Mouse (Mus musculus) stomach, embryonic 14.5 days (tissue): ENCODE data around the gene Krtap4-9. TPM values are rescaled to one million over a fixed set of nuclear protein-coding genes. Genes with fewer than 3 reads are reported as not detected.
"Not testable (repeated sequence)": the region's sequence is repeated elsewhere in the genome, so short reads cannot be mapped to it uniquely, and the experiment has no call there.

Source experiments
- ATAC-seq: fragments of 200-750 bp; cut with Nextera tagmentation; 2 replicates; pipeline ENCODE4 v1.8.0; 2017; ENCODE audit warnings: low read depth, moderate TSS enrichment; ENCODE audit not compliant: insufficient number of reproducible peaks, insufficient read depth, low FRiP score
- H3K27ac ChIP-seq: fragments of 300-500 bp; sonication (generic); 2 replicates; pipeline ENCODE4 v1.5.1; 2014; ENCODE audit warnings: mild to moderate bottlenecking, low read length, moderate library complexity, mixed read lengths
- H3K27me3 ChIP-seq: fragments of 300-500 bp; sonication (generic); 2 replicates; pipeline ENCODE4 v1.6.1; 2014; ENCODE audit warnings: low read length, control low read depth, mixed read lengths; ENCODE audit not compliant: control insufficient read depth, insufficient read depth
- H3K36me3 ChIP-seq: fragments of 300-500 bp; sonication (generic); 2 replicates; pipeline ENCODE4 v1.6.1; 2014; ENCODE audit warnings: mild to moderate bottlenecking, control low read depth, low read length, moderate library complexity, mixed read lengths; ENCODE audit not compliant: control insufficient read depth, insufficient read depth
- H3K4me1 ChIP-seq: fragments of 300-500 bp; sonication (generic); 2 replicates; pipeline ENCODE4 v1.6.1; 2014; ENCODE audit warnings: low read length, control low read depth, mixed read lengths; ENCODE audit not compliant: control insufficient read depth, insufficient read depth
- H3K4me2 ChIP-seq: fragments of 300-500 bp; sonication (generic); replicated peaks from 2 replicates; pipeline ENCODE4 v1.6.1; 2014; ENCODE audit warnings: low read depth, low read length, control low read depth
- H3K4me3 ChIP-seq: fragments of 300-500 bp; sonication (generic); 2 replicates; pipeline ENCODE4 v1.5.1; 2014; ENCODE audit warnings: low read depth, low read length, control low read depth
- H3K9ac ChIP-seq: fragments of 300-500 bp; sonication (generic); replicated peaks from 2 replicates; pipeline ENCODE4 v1.6.1; 2014; ENCODE audit warnings: low read depth, mild to moderate bottlenecking, control low read depth, low read length, moderate library complexity, mixed read lengths
- H3K9me3 ChIP-seq: fragments of 300-500 bp; sonication (generic); 2 replicates; pipeline ENCODE4 v1.6.1; 2016; ENCODE audit warnings: low read depth, low read length, control low read depth; ENCODE audit not compliant: control insufficient read depth
- WGBS: fragments of 180-500 bp; shearing (Covaris S2); extraction: QIAGEN DNeasy Blood & Tissue Kit; methylation state at CpG from one replicate; pipeline ENCODE4 v1.1.7; 2014; 5-methylcytosine and 5-hydroxymethylcytosine counted together
- polyA plus RNA-seq: library from polyadenylated mRNA; unstranded; fragments of >200 nt; fragmentation: Nextera tagmentation; extraction: Ambion mirVana; gene quantifications from 2 replicates; pipeline ENCODE4 v1.2.1, GENCODE M21; 2014

Krtap4-9 gene
- polyA plus RNA-seq, 1 experiment from 2014 or later: not detected

- not testable (repeated sequence) for H3K9ac ChIP-seq, ATAC-seq, H3K9me3 ChIP-seq, H3K27ac ChIP-seq, H3K36me3 ChIP-seq, H3K4me3 ChIP-seq, H3K4me2 ChIP-seq, H3K27me3 ChIP-seq, H3K4me1 ChIP-seq
- WGBS: no CpG with 5 or more reads among the region's 1 CpGs
Measured at GRCm38 (mm10) chr11:99804346-99804745, 19.3 kb downstream of the Krtap4-9 start, which contains the start of gene Gm11554. Gene Gm11554 (minus strand): TSS chr11:99804446.

GRCm38 (mm10) chr11:99809792-99810191 lies 24.8 kb downstream of the Krtap4-9 start, which contains the start of gene Krtap4-13:
Gene Krtap4-13 (minus strand): TSS chr11:99809892.
- H3K4me3 ChIP-seq, H3K27ac ChIP-seq, H3K4me2 ChIP-seq, H3K9me3 ChIP-seq, H3K36me3 ChIP-seq, H3K27me3 ChIP-seq, H3K4me1 ChIP-seq, H3K9ac ChIP-seq, ATAC-seq: not testable (repeated sequence)

- WGBS: 81% methylated on average over 2 of the region's 2 CpGs
- ATAC-seq: not testable (repeated sequence)
Measured at GRCm38 (mm10) chr11:99815566-99815965, 30.6 kb downstream of the Krtap4-9 start, which contains the start of gene Gm11564. Gene Gm11564 (minus strand): TSS chr11:99815666.

More at GRCm38 (mm10) chr11:99815566-99815965, 30.6 kb downstream of the Krtap4-9 start, which contains the start of gene Gm11564:
- H3K27ac ChIP-seq, H3K4me2 ChIP-seq, H3K4me3 ChIP-seq, H3K9me3 ChIP-seq, H3K9ac ChIP-seq, H3K27me3 ChIP-seq, H3K4me1 ChIP-seq, H3K36me3 ChIP-seq: not testable (repeated sequence)

Other genes with a start within 250 kb of the Krtap4-9 start
- not detected in 2 replicates for gene Krt40, start 242.0 kb upstream of the Krtap4-9 start, polyA plus RNA-seq
- not detected in 2 replicates for gene Krtap3-3, start 234.3 kb upstream of the Krtap4-9 start, polyA plus RNA-seq
- not detected in 2 replicates for gene Krtap3-2, start 228.3 kb upstream of the Krtap4-9 start, polyA plus RNA-seq
- not detected in 2 replicates for gene Gm11939, start 225.7 kb upstream of the Krtap4-9 start, polyA plus RNA-seq
- not detected in 2 replicates for gene Krtap3-1, start 218.6 kb upstream of the Krtap4-9 start, polyA plus RNA-seq
- not detected in 2 replicates for gene Krtap1-5, start 204.2 kb upstream of the Krtap4-9 start, polyA plus RNA-seq
- not detected in 2 replicates for gene Krtap1-4, start 201.5 kb upstream of the Krtap4-9 start, polyA plus RNA-seq
- gene Krtap1-3, start 193.9 kb upstream of the Krtap4-9 start, polyA plus RNA-seq: not detected in 2 replicates
- gene Krtap9-3, start 187.1 kb upstream of the Krtap4-9 start, polyA plus RNA-seq: not detected in 2 replicates
- not detected in 2 replicates for gene Gm11938, start 181.9 kb upstream of the Krtap4-9 start, polyA plus RNA-seq
- gene Gm11937, start 175.0 kb upstream of the Krtap4-9 start, polyA plus RNA-seq: not detected in 2 replicates
- gene Krtap2-4, start 170.4 kb upstream of the Krtap4-9 start, polyA plus RNA-seq: not detected in 2 replicates
- gene Gm11562, start 164.8 kb upstream of the Krtap4-9 start, polyA plus RNA-seq: not detected in 2 replicates
- gene Krtap4-1, start 157.0 kb upstream of the Krtap4-9 start, polyA plus RNA-seq: not detected in 2 replicates
- gene Krtap4-2, start 150.1 kb upstream of the Krtap4-9 start, polyA plus RNA-seq: not detected in 2 replicates
- not detected in 2 replicates for gene Krtap4-7, start 141.1 kb upstream of the Krtap4-9 start, polyA plus RNA-seq
- not detected in 2 replicates for gene Gm11555, start 135.0 kb upstream of the Krtap4-9 start, polyA plus RNA-seq
- gene Gm11563, start 126.2 kb upstream of the Krtap4-9 start, polyA plus RNA-seq: not detected in 2 replicates
- gene Krtap4-6, start 119.2 kb upstream of the Krtap4-9 start, polyA plus RNA-seq: not detected in 2 replicates
- gene Gm14190, start 94.5 kb upstream of the Krtap4-9 start, polyA plus RNA-seq: not detected in 2 replicates
- gene Gm14180, start 50.9 kb upstream of the Krtap4-9 start, polyA plus RNA-seq: not detected in 2 replicates
- not detected in 2 replicates for gene Gm11595, start 12.3 kb upstream of the Krtap4-9 start, polyA plus RNA-seq
- gene Krtap4-8, start 4.5 kb upstream of the Krtap4-9 start, polyA plus RNA-seq: not detected in 2 replicates
- not detected in 2 replicates for gene Gm11596, start 8.3 kb downstream of the Krtap4-9 start, polyA plus RNA-seq
- gene Gm11569, start 13.7 kb downstream of the Krtap4-9 start, polyA plus RNA-seq: not detected in 2 replicates
- gene Gm11554, start 19.2 kb downstream of the Krtap4-9 start, polyA plus RNA-seq: not detected in 2 replicates
- not detected in 2 replicates for gene Krtap4-13, start 24.7 kb downstream of the Krtap4-9 start, polyA plus RNA-seq
- gene Gm11564, start 30.5 kb downstream of the Krtap4-9 start, polyA plus RNA-seq: not detected in 2 replicates
- gene 2300003K06Rik, start 52.9 kb downstream of the Krtap4-9 start, polyA plus RNA-seq: not detected in 2 replicates
- gene Krtap4-16, start 66.4 kb downstream of the Krtap4-9 start, polyA plus RNA-seq: not detected in 2 replicates
- not detected in 2 replicates for gene Gm11568, start 72.7 kb downstream of the Krtap4-9 start, polyA plus RNA-seq
- gene Gm11559, start 79.3 kb downstream of the Krtap4-9 start, polyA plus RNA-seq: not detected in 2 replicates
- not detected in 2 replicates for gene Krtap9-1, start 88.2 kb downstream of the Krtap4-9 start, polyA plus RNA-seq
- not detected in 2 replicates for gene Gm11567, start 94.0 kb downstream of the Krtap4-9 start, polyA plus RNA-seq
- gene Krtap31-1, start 122.7 kb downstream of the Krtap4-9 start, polyA plus RNA-seq: not detected in 2 replicates
- gene Gm11565, start 129.6 kb downstream of the Krtap4-9 start, polyA plus RNA-seq: not detected in 2 replicates
- not detected in 2 replicates for gene Krtap31-2, start 151.1 kb downstream of the Krtap4-9 start, polyA plus RNA-seq
- not detected in 2 replicates for gene Krtap9-5, start 163.3 kb downstream of the Krtap4-9 start, polyA plus RNA-seq
- gene Krtap29-1, start 193.9 kb downstream of the Krtap4-9 start, polyA plus RNA-seq: not detected in 2 replicates
- not detected in 2 replicates for gene Krtap16-1, start 201.4 kb downstream of the Krtap4-9 start, polyA plus RNA-seq
- gene Krtap17-1, start 208.8 kb downstream of the Krtap4-9 start, polyA plus RNA-seq: not detected in 2 replicates
- gene Krt33a, start 231.0 kb downstream of the Krtap4-9 start, polyA plus RNA-seq: not detected in 2 replicates
- gene Krt33b, start 244.7 kb downstream of the Krtap4-9 start, polyA plus RNA-seq: 0.26 TPM in 1 of 2 replicates, not detected in the other